Mouse (Mus musculus) limb, embryonic 10.5 days (tissue): ENCODE measurements around the gene Pcdh19. TPM values are rescaled to one million over a fixed set of nuclear protein-coding genes. Genes with fewer than 3 reads are reported as not detected.

ENCODE experiments used
- polyA plus RNA-seq: library from polyadenylated mRNA; unstranded; fragments of >200 nt; fragmentation: Nextera tagmentation; extraction: Ambion mirVana; gene quantifications from 2 replicates; pipeline ENCODE4 v1.2.1, GENCODE M21; 2016

Gene Pcdh19
- polyA plus RNA-seq, 1 experiment from 2014 or later = 4.0 TPM

Other genes with a start within 250 kb of the Pcdh19 start
- not detected in 2 replicates for gene Tnmd, start 162.0 kb upstream of the Pcdh19 start, polyA plus RNA-seq
- gene Tspan6, start 209.4 kb upstream of the Pcdh19 start, polyA plus RNA-seq = 189 and 208 TPM in 2 replicates
- 0.15 and 0.21 TPM in 2 replicates for gene Srpx2, start 219.4 kb upstream of the Pcdh19 start, polyA plus RNA-seq